Mouse (Mus musculus): ENCODE data around the gene Gp1bb. TPM values are rescaled to one million over a fixed set of nuclear protein-coding genes. Genes with fewer than 3 reads are reported as not detected.

Gp1bb gene
- polyA plus RNA-seq (2015; fragmentation: Nextera tagmentation; extraction: Ambion mirVana) = 25.2 and 32.4 TPM in 2 replicates

DNA sequence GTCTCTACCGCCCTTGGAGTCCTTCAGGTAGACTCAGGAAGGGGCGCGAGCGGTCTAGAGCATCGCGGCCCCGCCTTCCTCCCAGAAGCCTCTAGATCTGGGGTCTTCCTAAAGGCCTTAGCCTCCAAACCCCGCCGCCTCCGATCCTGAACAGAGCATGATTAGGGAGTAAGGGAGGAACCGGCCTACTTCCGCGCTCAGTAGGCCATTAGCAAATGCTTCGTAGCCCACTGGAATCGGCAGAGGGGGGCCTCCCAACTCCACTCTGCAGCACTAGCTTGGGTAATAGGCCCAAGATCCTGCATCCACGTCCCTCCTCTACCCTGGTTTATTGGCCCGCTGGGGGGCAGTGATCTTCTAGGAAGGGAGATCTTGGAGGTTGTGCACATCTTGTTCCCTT, at the start of gene Gp1bb:
Gene Gp1bb (minus strand): TSS at position 385 of the 400 bp plus-strand sequence.
- H3K9me3 ChIP-seq (replicated peaks) = no peaks in the 10 kb centered on the region
- H3K27ac ChIP-seq = no peak within 1 kb of the TSS
- peak within 1 kb of the TSS; percentile 62 for H3K4me2 ChIP-seq
- DNase-seq (no peak), ATAC-seq (ENCODE audit: low read depth) (no peak)
- H3K9ac ChIP-seq = no peak within 1 kb of the TSS; the same call in 1 of the 2 replicates
- H3K4me1 ChIP-seq (replicated peaks) = peaks cover 43% of the 10 kb centered on the region
- H3K4me3 ChIP-seq (replicated peaks) = peak within 1 kb of the TSS; percentile 48
- no peaks in the 10 kb centered on the region for H3K36me3 ChIP-seq
- H3K27me3 ChIP-seq = peaks cover 93% of the 10 kb centered on the region
- 3% methylated on average over 17 of the region's 17 CpGs for WGBS (ENCODE audit: insufficient replicate concordance)

GRCm38 (mm10) chr16:18669914-18670313, 47.7 kb upstream of the Gp1bb start:
- Histone ChIP-seq H3K36me3 (no peaks in the 10 kb centered on the region), H3K9ac (no peak overlapping the region), H3K9me3 (replicated peaks) (no peaks in the 10 kb centered on the region), H3K4me1 (replicated peaks) (no peaks in the 10 kb centered on the region), H3K4me2 (no peak overlapping the region), H3K27ac (no peak overlapping the region), H3K4me3 (replicated peaks) (no peak overlapping the region), H3K27me3 (peaks cover 3% of the 10 kb centered on the region; the same call in 1 of the 2 replicates)
- ATAC-seq (ENCODE audit: low read depth) (no peak), DNase-seq (no peak)
- 52% methylated on average over 6 of the region's 6 CpGs for WGBS (ENCODE audit: insufficient replicate concordance)

DNA sequence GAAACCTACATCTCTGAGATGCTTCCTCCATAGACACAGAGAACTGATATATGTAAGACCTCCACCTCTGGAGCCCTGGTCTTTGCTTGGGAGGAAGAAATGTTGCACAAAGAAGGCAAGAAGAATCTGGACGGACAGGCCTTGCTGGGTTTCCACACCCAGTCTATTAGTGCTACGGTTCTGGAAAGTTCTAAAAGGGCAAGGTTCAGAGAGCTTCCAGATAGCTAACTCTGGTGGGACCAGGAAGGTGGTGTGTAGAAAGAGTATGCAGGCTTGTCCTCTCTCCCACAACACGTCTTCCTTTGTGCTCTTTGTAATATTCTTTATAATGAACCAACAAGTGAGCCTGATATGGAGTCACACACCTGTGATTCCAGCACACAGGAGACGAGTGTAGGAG, 36.4 kb upstream of the Gp1bb start:
- no peak overlapping the region for H3K9ac ChIP-seq
- no peak overlapping the region for H3K4me2 ChIP-seq
- H3K36me3 ChIP-seq = no peaks in the 10 kb centered on the region
- DNase-seq (no peak), ATAC-seq (ENCODE audit: low read depth) (no peak)
- 54% methylated on average over 4 of the region's 4 CpGs for WGBS (ENCODE audit: insufficient replicate concordance)
- no peaks in the 10 kb centered on the region for H3K4me1 ChIP-seq (replicated peaks)
- H3K4me3 ChIP-seq (replicated peaks) = no peak overlapping the region
- H3K27me3 ChIP-seq = no peaks in the 10 kb centered on the region
- H3K27ac ChIP-seq = no peak overlapping the region
- H3K9me3 ChIP-seq (replicated peaks) = no peaks in the 10 kb centered on the region

DNA sequence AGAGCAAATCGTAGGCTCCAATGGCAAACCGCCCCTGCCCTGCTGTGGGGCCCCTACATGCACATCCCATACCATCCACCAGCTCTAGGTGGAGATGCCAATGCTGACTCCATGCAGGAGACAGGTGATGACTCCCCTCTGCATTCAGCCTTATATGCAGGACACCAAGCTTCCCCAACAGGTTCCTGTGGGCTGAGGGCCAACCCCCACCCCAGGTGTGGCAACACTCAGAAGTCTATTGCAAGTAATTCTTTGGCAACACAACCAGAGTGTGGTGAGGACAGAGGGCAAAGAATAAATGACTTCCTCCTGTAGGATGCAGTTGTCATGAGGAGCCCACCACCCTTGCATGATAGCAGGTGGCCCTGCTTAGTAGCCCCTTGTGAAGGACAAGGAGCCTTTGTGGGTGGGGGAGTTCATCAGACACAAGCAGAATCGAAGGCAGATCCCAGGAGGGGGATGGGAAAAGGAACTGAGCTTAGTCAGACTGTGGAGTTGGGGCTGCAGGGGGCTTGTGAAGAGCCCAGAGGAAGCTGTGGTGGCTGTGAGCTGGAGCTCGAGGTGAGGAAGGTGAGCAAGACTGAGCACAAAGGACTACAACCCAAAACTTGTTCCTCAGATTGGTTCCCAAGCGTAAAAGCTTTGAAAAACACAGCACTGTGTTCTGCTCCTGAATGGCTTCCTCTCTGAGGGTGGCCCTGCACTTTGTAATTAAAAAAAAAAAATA, 33.3 kb upstream of the Gp1bb start:
- Histone ChIP-seq H3K27me3 (no peaks in the 10 kb centered on the region), H3K27ac (no peak overlapping the region), H3K9ac (no peak overlapping the region), H3K4me1 (replicated peaks) (no peaks in the 10 kb centered on the region), H3K9me3 (replicated peaks) (no peaks in the 10 kb centered on the region), H3K4me2 (no peak overlapping the region), H3K36me3 (no peaks in the 10 kb centered on the region), H3K4me3 (replicated peaks) (no peak overlapping the region)
- ATAC-seq (ENCODE audit: low read depth) = no peak
- no peak for DNase-seq
- 26% methylated on average over 5 of the region's 5 CpGs for WGBS (ENCODE audit: insufficient replicate concordance)

GRCm38 (mm10) chr16:18653290-18654160, 31.3 kb upstream of the Gp1bb start:
- no peak for DNase-seq
- no peaks in the 10 kb centered on the region for H3K4me1 ChIP-seq (replicated peaks)
- no peak overlapping the region for H3K4me2 ChIP-seq
- H3K27ac ChIP-seq = no peak overlapping the region
- no peak overlapping the region for H3K9ac ChIP-seq
- no peak for ATAC-seq (ENCODE audit: low read depth)
- no peaks in the 10 kb centered on the region for H3K36me3 ChIP-seq
- no peaks in the 10 kb centered on the region for H3K9me3 ChIP-seq (replicated peaks)
- H3K4me3 ChIP-seq (replicated peaks) = no peak overlapping the region
- H3K27me3 ChIP-seq = no peaks in the 10 kb centered on the region
- WGBS (ENCODE audit: insufficient replicate concordance) = 67% methylated on average over 6 of the region's 6 CpGs

DNA sequence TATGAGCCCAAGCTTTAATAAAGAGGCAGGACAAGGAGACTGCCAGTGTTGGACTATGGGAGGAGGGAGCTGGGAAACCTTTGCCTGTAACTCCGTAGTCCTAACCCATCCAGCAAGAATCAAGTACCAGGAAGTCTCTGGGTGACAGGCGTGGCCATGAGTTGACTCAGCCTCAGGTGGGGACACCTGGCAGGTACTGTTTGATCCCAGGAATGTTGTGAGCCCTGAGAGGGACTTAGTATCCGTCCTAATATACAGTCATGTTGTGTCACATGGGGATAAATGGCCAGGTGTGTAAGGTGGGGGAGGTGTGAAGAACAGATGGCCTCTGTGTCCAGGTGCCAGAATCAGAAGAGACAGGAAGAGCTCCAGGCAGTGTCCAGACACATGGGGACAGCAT, 26.9 kb upstream of the Gp1bb start:
- no peaks in the 10 kb centered on the region for H3K36me3 ChIP-seq
- DNase-seq (no peak), ATAC-seq (ENCODE audit: low read depth) (no peak)
- H3K9ac ChIP-seq = no peak overlapping the region
- 44% methylated on average over 3 of the region's 3 CpGs for WGBS (ENCODE audit: insufficient replicate concordance)
- no peak overlapping the region for H3K27ac ChIP-seq
- no peaks in the 10 kb centered on the region for H3K27me3 ChIP-seq
- H3K4me2 ChIP-seq = no peak overlapping the region
- no peaks in the 10 kb centered on the region for H3K4me1 ChIP-seq (replicated peaks)
- no peaks in the 10 kb centered on the region for H3K9me3 ChIP-seq (replicated peaks)
- H3K4me3 ChIP-seq (replicated peaks) = no peak overlapping the region

DNA sequence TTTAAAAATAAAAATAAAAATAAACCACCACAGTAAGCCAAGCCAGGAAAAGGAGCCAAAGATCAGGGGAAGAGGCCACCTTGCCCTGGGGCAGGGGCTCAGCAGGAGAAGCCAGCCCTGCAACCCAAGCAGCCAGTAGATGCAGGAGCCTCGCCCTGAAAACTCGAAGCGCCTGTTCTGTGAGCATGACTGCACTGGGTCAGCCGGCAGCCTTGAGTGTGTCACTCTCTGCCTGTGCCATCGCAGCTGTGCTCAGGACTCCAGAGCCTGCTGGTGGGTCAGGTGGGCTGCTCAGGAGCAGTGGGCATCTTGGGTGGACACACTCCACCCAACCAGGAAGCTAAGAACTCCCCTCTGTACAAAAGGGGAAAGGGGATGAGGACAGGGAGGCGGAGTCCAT, 23.1 kb upstream of the Gp1bb start:
- H3K4me1 ChIP-seq (replicated peaks) = no peaks in the 10 kb centered on the region
- no peaks in the 10 kb centered on the region for H3K9me3 ChIP-seq (replicated peaks)
- no peaks in the 10 kb centered on the region for H3K36me3 ChIP-seq
- H3K9ac ChIP-seq = no peak overlapping the region
- H3K4me3 ChIP-seq (replicated peaks) = no peak overlapping the region
- H3K4me2 ChIP-seq = no peak overlapping the region
- ATAC-seq (ENCODE audit: low read depth) = no peak
- H3K27ac ChIP-seq = no peak overlapping the region
- WGBS (ENCODE audit: insufficient replicate concordance) = 65% methylated on average over 6 of the region's 6 CpGs
- H3K27me3 ChIP-seq = no peaks in the 10 kb centered on the region
- no peak for DNase-seq

DNA sequence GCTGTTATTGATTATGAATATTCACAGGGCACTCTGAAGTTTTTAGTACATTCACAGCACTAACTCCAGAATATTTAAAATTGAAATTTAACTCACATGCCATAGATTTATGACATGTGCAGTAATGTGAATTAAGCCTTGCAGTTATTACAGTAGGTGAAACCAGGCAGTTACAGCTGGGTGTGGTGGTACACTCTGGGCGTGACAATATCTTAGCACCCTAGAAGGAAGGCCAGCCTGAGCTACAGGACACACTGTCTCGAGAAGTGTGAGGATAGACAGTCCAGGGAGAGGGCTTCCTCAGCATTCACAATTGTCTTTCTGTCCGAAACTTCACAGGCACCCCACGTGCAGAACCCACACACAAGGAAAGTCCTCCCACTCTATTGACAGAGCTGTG, 22.3 kb upstream of the Gp1bb start:
- H3K4me1 ChIP-seq (replicated peaks) = no peaks in the 10 kb centered on the region
- H3K4me2 ChIP-seq = no peak overlapping the region
- H3K9me3 ChIP-seq (replicated peaks) = no peaks in the 10 kb centered on the region
- H3K4me3 ChIP-seq (replicated peaks) = no peak overlapping the region
- 48% methylated on average over 4 of the region's 4 CpGs for WGBS (ENCODE audit: insufficient replicate concordance)
- ATAC-seq (ENCODE audit: low read depth) (no peak), DNase-seq (no peak)
- H3K9ac ChIP-seq = no peak overlapping the region
- H3K27ac ChIP-seq = no peak overlapping the region
- H3K27me3 ChIP-seq = 0 out of 2 replicates have a peak, but pooled peaks cover 1% of the 10 kb centered on the region
- no peaks in the 10 kb centered on the region for H3K36me3 ChIP-seq

GRCm38 (mm10) chr16:18643406-18643998, 21.3 kb upstream of the Gp1bb start:
- no peaks in the 10 kb centered on the region for H3K4me1 ChIP-seq (replicated peaks)
- H3K36me3 ChIP-seq = no peaks in the 10 kb centered on the region
- no peaks in the 10 kb centered on the region for H3K9me3 ChIP-seq (replicated peaks)
- ATAC-seq (ENCODE audit: low read depth) (no peak), DNase-seq (no peak)
- H3K4me2 ChIP-seq = no peak overlapping the region
- H3K27me3 ChIP-seq = 0 out of 2 replicates have a peak, but pooled peaks cover 6% of the 10 kb centered on the region
- H3K4me3 ChIP-seq (replicated peaks) = no peak overlapping the region
- WGBS (ENCODE audit: insufficient replicate concordance) = 51% methylated on average over 11 of the region's 11 CpGs
- no peak overlapping the region for H3K9ac ChIP-seq
- H3K27ac ChIP-seq = no peak overlapping the region

DNA sequence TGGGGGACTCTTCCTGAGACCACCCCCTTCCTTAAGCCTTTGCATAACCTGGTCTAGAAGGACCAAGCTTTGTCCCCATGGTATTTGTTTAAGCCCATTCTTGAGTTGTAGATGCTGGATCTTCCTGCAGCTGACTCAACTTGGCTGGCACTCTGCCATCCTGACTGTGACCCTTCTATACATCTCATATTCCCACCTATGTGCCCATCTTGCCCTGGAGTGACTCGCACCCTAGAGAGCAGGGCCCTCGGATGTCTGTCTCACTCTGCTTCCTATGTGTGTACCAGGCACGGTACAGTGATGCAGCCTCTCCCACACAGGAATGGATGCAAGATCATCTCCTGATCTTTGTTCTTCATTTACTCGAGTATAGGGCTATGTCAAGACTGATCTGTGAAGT, 20.7 kb upstream of the Gp1bb start:
- ATAC-seq (ENCODE audit: low read depth) (no peak), DNase-seq (no peak)

DNA sequence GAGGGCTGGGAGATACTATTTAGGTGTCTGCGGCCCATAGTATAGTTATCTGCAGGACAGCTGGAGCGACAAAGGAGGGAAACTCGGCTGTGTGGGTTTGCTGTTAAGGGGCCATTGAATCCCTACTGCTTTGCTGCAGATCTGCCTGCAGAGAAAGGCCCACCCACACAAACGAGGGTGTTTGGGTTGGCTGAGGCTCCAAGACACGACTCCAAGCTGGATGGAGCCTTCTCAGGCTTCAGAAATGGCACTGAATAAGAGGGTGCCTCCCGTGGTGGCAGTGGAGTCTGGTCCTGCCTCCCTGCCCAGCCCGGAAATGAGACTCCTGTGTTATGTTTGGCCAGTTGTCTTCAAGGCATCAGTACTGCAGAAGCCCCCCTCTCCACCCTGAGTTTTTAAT, 20.1 kb upstream of the Gp1bb start:
- peaks cover 15% of the 10 kb centered on the region; the same call in 1 of the 2 replicates for H3K27me3 ChIP-seq
- no peaks in the 10 kb centered on the region for H3K36me3 ChIP-seq
- H3K9me3 ChIP-seq (replicated peaks) = no peaks in the 10 kb centered on the region
- H3K4me1 ChIP-seq (replicated peaks) = no peaks in the 10 kb centered on the region
- no peak overlapping the region for H3K27ac ChIP-seq
- no peak overlapping the region for H3K9ac ChIP-seq
- H3K4me2 ChIP-seq = no peak overlapping the region
- no peak overlapping the region for H3K4me3 ChIP-seq (replicated peaks)
- DNase-seq (no peak), ATAC-seq (ENCODE audit: low read depth) (no peak)
- WGBS (ENCODE audit: insufficient replicate concordance) = 37% methylated on average over 7 of the region's 7 CpGs

More for the DNA sequence above, 20.7 kb upstream of the Gp1bb start:
- Histone ChIP-seq H3K9me3 (replicated peaks) (no peaks in the 10 kb centered on the region), H3K4me2 (no peak overlapping the region), H3K27ac (no peak overlapping the region), H3K9ac (no peak overlapping the region), H3K4me3 (replicated peaks) (no peak overlapping the region), H3K27me3 (peaks cover 9% of the 10 kb centered on the region; the same call in 1 of the 2 replicates), H3K36me3 (no peaks in the 10 kb centered on the region), H3K4me1 (replicated peaks) (no peaks in the 10 kb centered on the region)
- WGBS (ENCODE audit: insufficient replicate concordance) = 60% methylated on average over 4 of the region's 4 CpGs

Data from liver, embryonic 13.5 days (tissue).